Mouse (Mus musculus) forebrain, postnatal 0 days (tissue): ENCODE results near the gene Pusl1. TPM values are rescaled to one million over a fixed set of nuclear protein-coding genes. Genes with fewer than 3 reads are reported as not detected.

Experiments
- ATAC-seq: fragments of 200-750 bp; cut with Nextera tagmentation; 2 replicates; pipeline ENCODE4 v1.8.0; 2017; ENCODE audit warnings: mild to moderate bottlenecking, moderate library complexity
- DNase-seq: peaks from one replicate; pipeline ENCODE4 v3.0.0-alpha.2; 2015
- H3K27ac ChIP-seq: fragments of 300-500 bp; sonication (generic); 2 replicates; pipeline ENCODE4 v1.5.1; 2014; ENCODE audit warnings: low read depth, mild to moderate bottlenecking, antibody characterized with exemption, low read length, moderate library complexity, mixed read lengths
- H3K27me3 ChIP-seq: fragments of 300-500 bp; sonication (generic); 2 replicates; pipeline ENCODE4 v1.6.1; 2014; ENCODE audit warnings: mild to moderate bottlenecking, low read length, mixed read lengths; ENCODE audit not compliant: insufficient read depth
- H3K36me3 ChIP-seq: fragments of 300-500 bp; sonication (generic); 2 replicates; pipeline ENCODE4 v1.6.1; 2014; ENCODE audit warnings: mild to moderate bottlenecking, moderate library complexity; ENCODE audit not compliant: insufficient read depth
- H3K4me1 ChIP-seq: fragments of 300-500 bp; sonication (generic); 2 replicates; pipeline ENCODE4 v1.6.1; 2014; ENCODE audit warnings: antibody characterized with exemption; ENCODE audit not compliant: insufficient read depth
- H3K4me2 ChIP-seq: fragments of 300-500 bp; sonication (generic); 2 replicates; pipeline ENCODE4 v1.6.1; 2014; ENCODE audit warnings: low read depth, mild to moderate bottlenecking, moderate library complexity
- H3K4me3 ChIP-seq: fragments of 300-500 bp; sonication (generic); 2 replicates; pipeline ENCODE4 v1.5.1; 2014; ENCODE audit warnings: low read depth, low read length, mixed read lengths
- H3K9ac ChIP-seq: fragments of 300-500 bp; sonication (generic); 2 replicates; pipeline ENCODE4 v1.6.1; 2014; ENCODE audit warnings: mild to moderate bottlenecking
- H3K9me3 ChIP-seq: fragments of 300-500 bp; sonication (generic); 2 replicates; pipeline ENCODE4 v1.6.1; 2016; ENCODE audit warnings: low read length
- CTCF ChIP-seq: sonication (generic); IDR thresholded peaks from 2 replicates; pipeline ENCODE4 v1.5.1; 2016; ENCODE audit warnings: antibody characterized with exemption, control low read depth, low read depth
- WGBS: fragments of 180-500 bp; shearing (Covaris S2); extraction: QIAGEN DNeasy Blood & Tissue Kit; methylation state at CpG from one replicate; pipeline ENCODE4 v1.1.7; 2014; 5-methylcytosine and 5-hydroxymethylcytosine counted together
- polyA plus RNA-seq: library from polyadenylated mRNA; unstranded; fragments of >200 nt; fragmentation: Nextera tagmentation; extraction: Ambion mirVana; gene quantifications from 2 replicates; pipeline ENCODE4 v1.2.1, GENCODE M21; 2015
- total RNA-seq: library from RNA; depleted of rRNA; stranded (reverse); fragments of >200 nt; gene quantifications from 2 replicates; pipeline ENCODE4 v1.2.3, GENCODE M21; 2014

Pusl1 gene
- total and polyA plus RNA-seq, 2 experiments from 2014 or later, result 59.0 to 69.5 TPM

- Histone ChIP-seq H3K9ac (no peak overlapping the region), H3K36me3 (peaks cover 51% of the 10 kb centered on the region), H3K4me3 (no peak overlapping the region), H3K27ac (no peak overlapping the region), H3K4me1 (peaks cover 17% of the 10 kb centered on the region), H3K27me3 (no peaks in the 10 kb centered on the region), H3K9me3 (no peaks in the 10 kb centered on the region), H3K4me2 (no peak overlapping the region)
- WGBS, result 81% methylated on average over 5 of the region's 5 CpGs
- TF ChIP-seq CTCF, result no peak
- no peak for ATAC-seq
- no peak for DNase-seq
Observed at GRCm38 (mm10) chr4:155889316-155889715, 2.3 kb downstream of the Pusl1 start.

GRCm38 (mm10) chr4:155888181-155888580 lies 3.4 kb downstream of the Pusl1 start:
- H3K36me3 ChIP-seq, result peaks cover 57% of the 10 kb centered on the region
- peaks cover 8% of the 10 kb centered on the region; the same call in 1 of the 2 replicates for H3K4me1 ChIP-seq
- H3K27ac ChIP-seq, result no peak overlapping the region
- ATAC-seq (no peak), DNase-seq (no peak)
- no peak overlapping the region for H3K4me3 ChIP-seq
- H3K4me2 ChIP-seq, result no peak overlapping the region
- no peak for TF ChIP-seq CTCF
- H3K27me3 ChIP-seq, result no peaks in the 10 kb centered on the region
- no peak overlapping the region for H3K9ac ChIP-seq
- H3K9me3 ChIP-seq, result no peaks in the 10 kb centered on the region
- 97% methylated on average over 9 of the region's 9 CpGs for WGBS

- 90% methylated on average over 10 of the region's 10 CpGs for WGBS
Observed at GRCm38 (mm10) chr4:155887674-155888073, 3.9 kb downstream of the Pusl1 start.

DNA sequence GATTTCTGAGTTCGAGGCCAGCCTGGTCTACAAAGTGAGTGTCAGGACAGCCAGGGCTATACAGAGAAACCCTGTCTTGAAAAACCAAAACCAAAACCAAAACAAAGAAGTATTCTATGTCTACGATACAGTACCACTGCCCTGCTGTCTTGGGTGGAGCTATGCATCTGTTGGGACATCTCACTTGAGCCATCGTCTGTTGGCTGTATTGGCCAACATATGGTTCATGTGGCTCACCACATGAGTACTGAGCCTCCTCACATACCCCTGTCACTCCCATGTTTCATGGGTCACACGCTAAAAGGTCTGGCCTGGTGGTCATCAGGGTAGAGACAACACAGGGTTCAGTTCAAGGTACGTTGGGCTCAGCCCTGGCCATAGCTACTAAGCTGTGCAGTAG lies 5.3 kb downstream of the Pusl1 start:
- H3K9me3 ChIP-seq, result no peaks in the 10 kb centered on the region
- no peak for DNase-seq
- peaks cover 8% of the 10 kb centered on the region; the same call in 1 of the 2 replicates for H3K4me1 ChIP-seq
- 98% methylated on average over 5 of the region's 5 CpGs for WGBS
- no peak overlapping the region for H3K27ac ChIP-seq
- peaks cover 57% of the 10 kb centered on the region for H3K36me3 ChIP-seq
- H3K4me2 ChIP-seq, result no peak overlapping the region
- TF ChIP-seq CTCF, result no peak
- no peak for ATAC-seq
- no peaks in the 10 kb centered on the region for H3K27me3 ChIP-seq
- H3K4me3 ChIP-seq, result no peak overlapping the region
- no peak overlapping the region for H3K9ac ChIP-seq

More at GRCm38 (mm10) chr4:155887674-155888073, 3.9 kb downstream of the Pusl1 start:
- no peak overlapping the region for H3K4me3 ChIP-seq
- H3K27ac ChIP-seq, result no peak overlapping the region
- no peak for ATAC-seq
- no peaks in the 10 kb centered on the region for H3K9me3 ChIP-seq
- peaks cover 8% of the 10 kb centered on the region; the same call in 1 of the 2 replicates for H3K4me1 ChIP-seq
- H3K27me3 ChIP-seq, result no peaks in the 10 kb centered on the region
- TF ChIP-seq CTCF, result no peak
- no peak overlapping the region for H3K9ac ChIP-seq
- peaks cover 57% of the 10 kb centered on the region for H3K36me3 ChIP-seq
- DNase-seq, result no peak
- H3K4me2 ChIP-seq, result no peak overlapping the region

GRCm38 (mm10) chr4:155883587-155883986 lies 8.0 kb downstream of the Pusl1 start:
- WGBS, result 84% methylated on average over 3 of the region's 3 CpGs
- H3K27ac ChIP-seq, result no peak overlapping the region
- no peak overlapping the region for H3K4me2 ChIP-seq
- no peaks in the 10 kb centered on the region for H3K4me1 ChIP-seq
- peaks cover 45% of the 10 kb centered on the region for H3K36me3 ChIP-seq
- no peak overlapping the region for H3K9ac ChIP-seq
- H3K4me3 ChIP-seq, result no peak overlapping the region
- no peaks in the 10 kb centered on the region for H3K27me3 ChIP-seq
- no peak for TF ChIP-seq CTCF
- ATAC-seq (no peak), DNase-seq (no peak)
- no peaks in the 10 kb centered on the region for H3K9me3 ChIP-seq

- ATAC-seq, result no peak
- H3K4me3 ChIP-seq, result no peak overlapping the region
Observed at GRCm38 (mm10) chr4:155871404-155871803, 20.2 kb downstream of the Pusl1 start.

DNA sequence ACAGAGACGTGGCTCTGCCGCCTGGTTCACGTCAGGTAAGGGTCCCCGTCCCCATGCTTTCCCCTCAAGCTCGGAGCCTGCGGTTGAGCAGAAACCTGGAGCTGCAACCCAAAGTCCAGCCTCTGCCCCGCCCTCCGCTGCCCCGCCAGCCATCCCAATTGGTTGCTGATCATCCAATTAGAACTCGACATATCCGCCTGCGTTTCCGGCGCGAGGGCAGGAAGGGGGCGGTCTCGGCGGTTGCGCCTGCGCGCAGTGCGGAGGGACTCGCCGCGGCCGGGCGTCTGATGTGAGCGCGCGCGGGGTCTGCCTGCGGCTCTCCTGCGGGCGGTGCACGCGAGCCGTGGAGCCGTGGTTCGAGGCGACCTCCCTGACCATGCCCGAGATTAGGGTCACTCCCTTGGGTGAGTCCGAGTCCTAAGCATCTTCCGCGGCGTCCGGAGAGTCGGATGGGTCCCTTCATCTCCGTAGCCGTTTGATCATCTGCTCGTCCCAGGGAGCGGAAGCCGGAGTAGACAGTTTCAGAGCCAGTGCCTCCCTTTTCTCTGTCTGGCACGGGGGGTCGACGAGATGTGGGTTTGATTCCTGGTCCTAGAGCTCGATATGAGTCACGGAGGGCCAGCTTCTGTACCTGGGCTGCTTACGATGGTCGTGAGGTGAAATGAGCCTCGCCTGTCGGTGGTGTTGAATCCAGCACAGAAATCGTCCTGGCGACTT lies 22.1 kb downstream of the Pusl1 start, which contains the start of the genes Cptp and Ints11:
Gene Cptp, minus strand, starts transcription at position 124 of the 717 bp plus-strand sequence.
Gene Ints11, plus strand, starts transcription at position 230 of the 717 bp plus-strand sequence.
- H3K4me2 ChIP-seq, result peak within 1 kb of the TSS; percentile 98
- H3K9ac ChIP-seq, result peak within 1 kb of the TSS; percentile 75
- DNase-seq (peak; percentile 97), ATAC-seq (peak; percentile 99)
- WGBS, result under 1% methylated on average over 63 of the region's 63 CpGs
- peak; percentile 52 for TF ChIP-seq CTCF
- H3K36me3 ChIP-seq, result peaks cover 38% of the 10 kb centered on the region
- H3K4me1 ChIP-seq, result peaks cover 10% of the 10 kb centered on the region
- H3K4me3 ChIP-seq, result peak within 1 kb of the TSS; percentile 79
- H3K27me3 ChIP-seq, result no peaks in the 10 kb centered on the region
- peak within 1 kb of the TSS; percentile 86 for H3K27ac ChIP-seq
- no peaks in the 10 kb centered on the region for H3K9me3 ChIP-seq

More at GRCm38 (mm10) chr4:155871404-155871803, 20.2 kb downstream of the Pusl1 start:
- Histone ChIP-seq H3K9ac (no peak overlapping the region), H3K4me2 (no peak overlapping the region), H3K27ac (no peak overlapping the region), H3K27me3 (no peaks in the 10 kb centered on the region), H3K36me3 (peaks cover 35% of the 10 kb centered on the region), H3K4me1 (peaks cover 10% of the 10 kb centered on the region), H3K9me3 (no peaks in the 10 kb centered on the region)
- DNase-seq, result no peak
- TF ChIP-seq CTCF, result no peak
- WGBS, result 94% methylated on average over 7 of the region's 7 CpGs
